Mouse (Mus musculus) ES-E14 (cell line): ENCODE results near the gene Leng1. TPM values are rescaled to one million over a fixed set of nuclear protein-coding genes. Genes with fewer than 3 reads are reported as not detected.

ENCODE experiments used
- DNase-seq: peaks from one replicate; pipeline ENCODE4 v3.0.0-alpha.2; 2013; ENCODE audit warnings: low read depth, low spot score
- H3K27ac ChIP-seq: 2 replicates; pipeline ENCODE4 v1.5.1; 2012; ENCODE audit warnings: low read depth, mild to moderate bottlenecking, low read length, moderate library complexity, mixed read lengths; ENCODE audit not compliant: poor library complexity, insufficient read depth, severe bottlenecking
- H3K36me3 ChIP-seq: 2 replicates; pipeline ENCODE4 v1.6.1; 2012; ENCODE audit warnings: mild to moderate bottlenecking, low read length, moderate library complexity, mixed read lengths; ENCODE audit not compliant: control insufficient read depth, poor library complexity, insufficient read depth, severe bottlenecking
- H3K4me1 ChIP-seq, 2 experiments: fragments of 150-350 bp in 1 of 2; sonication (generic) in 1 of 2; 2 replicates each; pipeline ENCODE4 v1.6.1; 2012; ENCODE audit warnings: low read length in 2 of 2, mild to moderate bottlenecking in 1 of 2, mixed read lengths in 1 of 2; ENCODE audit not compliant: control insufficient read depth in 2 of 2, insufficient read depth in 2 of 2, poor library complexity in 1 of 2
- H3K4me3 ChIP-seq, 2 experiments: fragments of 150-350 bp in 1 of 2; sonication (generic) in 1 of 2; 2 replicates each; pipeline ENCODE4 v1.5.1; 2012; ENCODE audit warnings: low read length in 2 of 2, low read depth in 1 of 2, mild to moderate bottlenecking in 1 of 2, mixed read lengths in 1 of 2; ENCODE audit not compliant: insufficient read depth in 1 of 2, poor library complexity in 1 of 2, severe bottlenecking in 1 of 2
- H3K9ac ChIP-seq: 2 replicates; pipeline ENCODE4 v1.6.1; 2012; ENCODE audit warnings: low read depth, mild to moderate bottlenecking, low read length, mixed read lengths; ENCODE audit not compliant: poor library complexity, insufficient read depth, severe bottlenecking
- H3K9me3 ChIP-seq: fragments of 150-350 bp; sonication (generic); 2 replicates; pipeline ENCODE4 v1.6.1; 2012; ENCODE audit warnings: low read depth, mild to moderate bottlenecking, low read length; ENCODE audit not compliant: control insufficient read depth, insufficient read depth
- CHD2 ChIP-seq: IDR thresholded peaks from 2 replicates; pipeline ENCODE4 v1.6.1; 2014; ENCODE audit warnings: mild to moderate bottlenecking, low read depth, low read length, inconsistent platforms
- HCFC1 ChIP-seq: IDR thresholded peaks from 2 replicates; pipeline ENCODE4 v1.6.1; 2012; ENCODE audit warnings: low read length, inconsistent platforms, borderline replicate concordance; ENCODE audit not compliant: insufficient read depth
- MAFK ChIP-seq: IDR thresholded peaks from 2 replicates; pipeline ENCODE4 v1.6.1; 2014; ENCODE audit warnings: mild to moderate bottlenecking, low read depth, low read length, inconsistent platforms; ENCODE audit not compliant: insufficient read depth
- ZC3H11A ChIP-seq: IDR thresholded peaks from 2 replicates; pipeline ENCODE4 v1.6.1; 2012; ENCODE audit warnings: low read depth, mild to moderate bottlenecking, inconsistent platforms, low read length, borderline replicate concordance
- ZNF384 ChIP-seq: IDR thresholded peaks from 2 replicates; pipeline ENCODE4 v1.6.1; 2012; ENCODE audit warnings: low read depth, low read length, inconsistent platforms
- in situ Hi-C, 2 experiments: fragments of 600-800 bp; cut with MboI; formaldehyde crosslinking; loops; one replicate each; pipeline ENCODE4 v1.15.1; 2025; ENCODE audit warnings: low sequenced_read_pairs in 2 of 2, inconsistent platforms in 1 of 2; ENCODE audit not compliant: unreplicated experiment in 2 of 2
- total RNA-seq: library from RNA; depleted of rRNA; stranded (reverse); fragments of 300-350 nt; gene quantifications from 2 replicates; pipeline ENCODE4 v1.2.3, GENCODE M21; 2012

Leng1 gene
- total RNA-seq, 1 experiment: 5.7 TPM

GRCm38 (mm10) chr7:3646188-3646587 is 19.5 kb downstream of the Leng1 start:
- TF ChIP-seq ZC3H11A: no peak
- no peak for TF ChIP-seq HCFC1
- no peak for TF ChIP-seq CHD2
- H3K4me1 ChIP-seq: peaks cover 2 to 14% of the 10 kb centered on the region in 2 experiments; a peak in 2 of 4 replicates
- peak overlapping the region; percentile 98 for H3K9ac ChIP-seq
- DNase-seq: no peak
- peaks cover 24% of the 10 kb centered on the region for H3K36me3 ChIP-seq
- no peaks in the 10 kb centered on the region for H3K9me3 ChIP-seq
- in situ Hi-C loops: no loop called here
- no peak overlapping the region for H3K27ac ChIP-seq
- H3K4me3 ChIP-seq: peak overlapping the region; percentile 90 to 93

GRCm38 (mm10) chr7:3645488-3646025 is 20.1 kb downstream of the Leng1 start:
- in situ Hi-C loops: no loop called here
- no peak for TF ChIP-seq MAFK
- no peak for TF ChIP-seq CHD2
- TF ChIP-seq ZNF384: peak; percentile 98
- H3K36me3 ChIP-seq: peaks cover 24% of the 10 kb centered on the region
- no peak for DNase-seq
- H3K4me1 ChIP-seq: peaks cover 2 to 14% of the 10 kb centered on the region in 2 experiments; a peak in 2 of 4 replicates
- H3K9me3 ChIP-seq: no peaks in the 10 kb centered on the region
- H3K9ac ChIP-seq: peak overlapping the region; percentile 98
- peak overlapping the region; percentile 92 for H3K27ac ChIP-seq
- H3K4me3 ChIP-seq: peak overlapping the region; percentile 90 to 93

GRCm38 (mm10) chr7:3644672-3645487 is 20.8 kb downstream of the Leng1 start, which contains the start of gene Cnot3:
Gene Cnot3 (plus strand): TSS chr7:3645268.
- DNase-seq: peak; percentile 99
- H3K4me1 ChIP-seq: peaks cover 2 to 14% of the 10 kb centered on the region in 2 experiments; a peak in 2 of 4 replicates
- peak within 1 kb of the TSS; percentile 92 for H3K27ac ChIP-seq
- peaks cover 27% of the 10 kb centered on the region for H3K36me3 ChIP-seq
- TF ChIP-seq CHD2: peak; percentile 96
- peak; percentile 55; the same call in 1 of the 2 replicates for TF ChIP-seq HCFC1
- no peak for TF ChIP-seq ZC3H11A
- no peak for TF ChIP-seq MAFK
- TF ChIP-seq ZNF384: no peak
- peak within 1 kb of the TSS; percentile 98 for H3K9ac ChIP-seq
- in situ Hi-C loops: no loop called here
- H3K9me3 ChIP-seq: no peaks in the 10 kb centered on the region
- H3K4me3 ChIP-seq: peak within 1 kb of the TSS; percentile 90 to 93

- Histone ChIP-seq H3K4me3 (peak overlapping the region; percentile 80 to 91), H3K27ac (no peak overlapping the region), H3K36me3 (peaks cover 32% of the 10 kb centered on the region), H3K9me3 (no peaks in the 10 kb centered on the region), H3K9ac (peak overlapping the region; percentile 55), H3K4me1 (peaks cover 2 to 14% of the 10 kb centered on the region in 2 experiments; a peak in 2 of 4 replicates)
- no peak for DNase-seq
- in situ Hi-C loops: no loop called here
- TF ChIP-seq CHD2: no peak
- no peak for TF ChIP-seq ZC3H11A
- TF ChIP-seq MAFK: no peak
- no peak for TF ChIP-seq ZNF384
- TF ChIP-seq HCFC1: no peak
These were observed 21.3 kb downstream of the Leng1 start for GRCm38 (mm10) chr7:3644348-3644671.
